Mouse (Mus musculus) limb, embryonic 13.5 days (tissue): ENCODE measurements around the gene Olfr320. TPM values are rescaled to one million over a fixed set of nuclear protein-coding genes. Genes with fewer than 3 reads are reported as not detected.

Experiments
- ATAC-seq: fragments of 200-750 bp; cut with Nextera tagmentation; 2 replicates; pipeline ENCODE4 v1.8.0; 2017; ENCODE audit warnings: low read depth, moderate number of reproducible peaks, moderate TSS enrichment; ENCODE audit not compliant: low FRiP score
- H3K27ac ChIP-seq: fragments of 300-500 bp; sonication (generic); 2 replicates; pipeline ENCODE4 v1.5.1; 2015; ENCODE audit warnings: inconsistent platforms, mild to moderate bottlenecking, moderate library complexity
- H3K27me3 ChIP-seq: fragments of 300-500 bp; sonication (generic); 2 replicates; pipeline ENCODE4 v1.6.1; 2015; ENCODE audit warnings: mild to moderate bottlenecking, inconsistent platforms
- H3K36me3 ChIP-seq: fragments of 300-500 bp; sonication (generic); 2 replicates; pipeline ENCODE4 v1.6.1; 2015; ENCODE audit warnings: inconsistent platforms, mild to moderate bottlenecking, moderate library complexity
- H3K4me1 ChIP-seq: fragments of 300-500 bp; sonication (generic); 2 replicates; pipeline ENCODE4 v1.6.1; 2015; ENCODE audit warnings: inconsistent platforms
- H3K4me2 ChIP-seq: fragments of 300-500 bp; sonication (generic); replicated peaks from 2 replicates; pipeline ENCODE4 v1.6.1; 2015; ENCODE audit warnings: inconsistent platforms, mild to moderate bottlenecking, moderate library complexity
- H3K4me3 ChIP-seq: fragments of 300-500 bp; sonication (generic); 2 replicates; pipeline ENCODE4 v1.5.1; 2015; ENCODE audit warnings: moderate library complexity, mild to moderate bottlenecking, inconsistent platforms
- H3K9ac ChIP-seq: fragments of 300-500 bp; sonication (generic); 2 replicates; pipeline ENCODE4 v1.6.1; 2015; ENCODE audit warnings: mild to moderate bottlenecking, inconsistent platforms
- H3K9me3 ChIP-seq: fragments of 300-500 bp; sonication (generic); 2 replicates; pipeline ENCODE4 v1.6.1; 2016; ENCODE audit warnings: inconsistent platforms
- WGBS: fragments of 180-500 bp; shearing (Covaris S2); methylation state at CpG from one replicate; pipeline ENCODE4 v1.1.7; 2015; 5-methylcytosine and 5-hydroxymethylcytosine counted together
- polyA plus RNA-seq: library from polyadenylated mRNA; unstranded; fragments of >200 nt; fragmentation: Nextera tagmentation; extraction: Ambion mirVana; gene quantifications from 2 replicates; pipeline ENCODE4 v1.2.1, GENCODE M21; 2015

The Olfr320 gene
- not detected in 2 replicates for polyA plus RNA-seq

DNA sequence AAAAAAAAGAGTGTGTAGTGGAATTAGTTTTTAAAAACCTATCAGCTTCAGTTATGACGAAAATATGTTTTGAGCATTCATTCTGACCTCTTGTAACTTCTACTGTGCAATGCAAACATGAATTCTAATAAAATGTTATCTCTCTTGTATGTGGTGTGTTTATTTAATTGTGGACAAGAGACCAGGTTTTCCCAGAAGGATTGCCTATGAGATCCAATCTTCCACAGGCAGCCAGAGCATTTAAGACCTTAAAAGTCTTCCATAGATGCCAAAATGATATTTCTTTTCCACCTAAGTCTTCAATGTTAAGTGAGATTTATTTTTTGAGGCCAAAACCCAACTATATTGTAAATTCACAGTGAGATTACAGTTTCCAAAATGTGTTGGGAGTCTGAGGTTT is at the start of gene Olfr320:
Gene Olfr320 (plus strand): TSS at position 301 of the 400 bp plus-strand sequence.
- WGBS: 86% methylated on average over 1 of the region's 1 CpGs
- H3K4me3 ChIP-seq: no peak within 1 kb of the TSS
- H3K9me3 ChIP-seq: no peaks in the 10 kb centered on the region
- H3K4me2 ChIP-seq: no peak within 1 kb of the TSS
- no peaks in the 10 kb centered on the region for H3K27me3 ChIP-seq
- H3K36me3 ChIP-seq: no peaks in the 10 kb centered on the region
- no peaks in the 10 kb centered on the region for H3K4me1 ChIP-seq
- no peak for ATAC-seq
- no peak within 1 kb of the TSS for H3K27ac ChIP-seq
- H3K9ac ChIP-seq: no peak within 1 kb of the TSS

DNA sequence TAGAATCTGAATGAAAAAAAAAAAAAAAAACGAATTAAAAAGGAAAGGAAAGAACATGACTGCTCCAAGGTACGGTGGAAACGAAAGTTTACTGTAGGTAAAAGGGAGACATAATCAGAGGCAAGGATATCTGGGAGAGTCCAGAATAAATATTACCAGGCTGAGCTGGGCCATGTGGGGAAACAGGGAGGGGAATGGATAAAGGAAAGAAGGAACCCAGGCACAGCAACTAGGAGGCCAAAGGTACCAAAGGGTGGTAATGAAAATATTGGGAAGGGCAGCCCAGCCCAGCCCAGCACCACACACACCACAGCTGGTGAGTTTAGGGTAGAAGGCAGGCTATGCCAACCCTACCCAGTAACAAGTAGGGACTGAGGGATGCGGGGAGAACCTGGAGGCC is 46.0 kb upstream of the Olfr320 start:
- ATAC-seq: no peak
- no peaks in the 10 kb centered on the region for H3K4me1 ChIP-seq
- H3K4me3 ChIP-seq: no peak overlapping the region

DNA sequence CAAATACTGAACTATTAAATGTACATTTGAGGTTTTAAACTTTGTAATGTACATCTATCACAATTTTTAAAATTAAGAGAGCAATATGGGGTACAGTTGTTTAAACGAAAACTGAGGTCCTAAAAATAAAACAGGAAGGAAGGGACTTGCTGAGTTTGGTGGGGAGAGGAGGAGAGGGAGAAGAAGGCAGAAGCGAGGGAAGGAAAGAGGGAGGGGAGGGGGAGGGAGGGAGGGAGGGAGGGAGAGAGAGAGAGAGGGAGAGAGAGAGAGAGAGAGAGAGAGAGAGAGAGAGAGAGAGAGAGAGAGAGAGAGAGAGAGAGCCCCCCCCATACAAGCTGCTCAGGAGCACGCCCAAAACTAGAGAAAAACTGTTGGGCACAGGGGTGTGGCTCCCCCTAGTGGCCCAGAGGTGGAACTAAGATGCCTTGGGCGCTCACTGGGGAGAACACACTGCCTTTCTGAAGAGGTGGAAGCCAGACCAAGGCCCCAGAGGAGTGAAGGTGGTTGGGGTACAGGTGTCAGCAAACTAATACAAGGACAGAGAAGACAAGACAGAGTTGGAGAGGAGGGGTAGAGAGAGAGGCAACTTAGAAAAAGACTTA is 44.4 kb upstream of the Olfr320 start:
- H3K27me3 ChIP-seq: peaks cover 45% of the 10 kb centered on the region
- 22% methylated on average over 4 of the region's 4 CpGs for WGBS
- no peak for ATAC-seq
- no peaks in the 10 kb centered on the region for H3K9me3 ChIP-seq
- no peaks in the 10 kb centered on the region for H3K36me3 ChIP-seq
- no peak overlapping the region for H3K4me3 ChIP-seq
- H3K4me1 ChIP-seq: peaks cover 7% of the 10 kb centered on the region; the same call in 1 of the 2 replicates
- no peak overlapping the region for H3K27ac ChIP-seq
- H3K9ac ChIP-seq: no peak overlapping the region
- no peak overlapping the region for H3K4me2 ChIP-seq

More for the DNA sequence above, 46.0 kb upstream of the Olfr320 start:
- no peaks in the 10 kb centered on the region for H3K36me3 ChIP-seq
- 59% methylated on average over 4 of the region's 4 CpGs for WGBS
- no peak overlapping the region for H3K9ac ChIP-seq
- no peak overlapping the region for H3K27ac ChIP-seq
- H3K27me3 ChIP-seq: peaks cover 29% of the 10 kb centered on the region
- H3K4me2 ChIP-seq: no peak overlapping the region
- no peaks in the 10 kb centered on the region for H3K9me3 ChIP-seq

DNA sequence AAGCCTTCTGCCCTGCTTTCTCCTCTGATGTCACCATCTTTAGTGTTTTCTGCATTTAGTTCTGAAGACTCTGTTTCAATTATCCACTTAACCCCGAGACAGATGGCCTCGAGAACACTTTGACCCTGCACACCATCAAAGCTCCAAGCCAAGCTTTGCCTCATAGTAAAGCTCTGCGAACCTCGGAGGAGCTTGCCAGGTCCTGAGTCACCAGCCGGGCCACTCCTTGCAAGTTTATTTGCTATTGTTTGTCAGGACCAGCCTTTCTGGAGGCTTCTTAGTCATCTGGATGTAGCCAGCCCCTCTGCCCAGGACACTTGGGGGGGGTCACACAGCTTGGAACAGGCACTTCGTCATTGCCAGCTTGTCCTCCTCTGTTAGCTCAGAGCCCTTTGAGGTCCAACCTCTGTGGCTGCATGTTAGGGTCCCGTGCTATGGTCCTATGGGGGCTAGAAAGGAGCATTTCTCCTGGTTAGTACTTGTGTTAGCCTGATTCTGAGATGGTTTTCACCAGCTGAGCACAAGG is 42.7 kb upstream of the Olfr320 start:
- ATAC-seq: no peak
- Histone ChIP-seq H3K4me2 (no peak overlapping the region), H3K36me3 (no peaks in the 10 kb centered on the region), H3K4me3 (no peak overlapping the region), H3K9ac (no peak overlapping the region), H3K9me3 (no peaks in the 10 kb centered on the region), H3K27ac (no peak overlapping the region), H3K4me1 (peaks cover 7% of the 10 kb centered on the region; the same call in 1 of the 2 replicates), H3K27me3 (peaks cover 53% of the 10 kb centered on the region)
- 28% methylated on average over 7 of the region's 7 CpGs for WGBS

DNA sequence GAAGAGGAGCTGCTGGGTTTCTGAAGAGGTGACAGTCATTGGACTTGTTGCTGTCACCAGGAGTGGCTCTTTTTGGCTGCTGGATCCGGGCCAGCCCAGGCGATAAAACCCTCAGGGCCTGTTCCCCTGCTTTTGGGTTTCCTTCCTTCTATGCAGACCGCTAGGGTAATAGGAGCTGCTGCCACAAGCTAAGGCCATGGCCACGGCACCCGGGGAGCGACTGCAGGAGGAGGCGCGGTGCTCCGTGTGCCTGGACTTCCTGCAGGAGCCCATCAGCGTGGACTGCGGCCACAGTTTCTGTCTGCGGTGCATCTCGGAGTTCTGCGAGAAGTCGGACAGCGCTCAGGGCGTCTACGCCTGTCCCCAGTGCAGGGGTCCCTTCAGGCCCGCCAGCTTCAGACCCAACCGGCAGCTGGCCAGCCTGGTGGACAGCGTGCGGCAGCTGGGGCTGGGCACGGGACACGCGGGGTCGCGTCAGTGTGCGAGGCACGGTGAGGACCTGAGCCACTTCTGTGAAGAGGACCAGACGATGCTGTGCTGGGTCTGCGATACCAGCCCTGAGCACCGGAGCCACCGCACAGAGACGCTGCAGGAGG is 40.5 kb upstream of the Olfr320 start, which contains the start of gene Trim58:
Gene Trim58 (plus strand): TSS at position 194 of the 596 bp plus-strand sequence.
- 3% methylated on average over 34 of the region's 34 CpGs for WGBS

DNA sequence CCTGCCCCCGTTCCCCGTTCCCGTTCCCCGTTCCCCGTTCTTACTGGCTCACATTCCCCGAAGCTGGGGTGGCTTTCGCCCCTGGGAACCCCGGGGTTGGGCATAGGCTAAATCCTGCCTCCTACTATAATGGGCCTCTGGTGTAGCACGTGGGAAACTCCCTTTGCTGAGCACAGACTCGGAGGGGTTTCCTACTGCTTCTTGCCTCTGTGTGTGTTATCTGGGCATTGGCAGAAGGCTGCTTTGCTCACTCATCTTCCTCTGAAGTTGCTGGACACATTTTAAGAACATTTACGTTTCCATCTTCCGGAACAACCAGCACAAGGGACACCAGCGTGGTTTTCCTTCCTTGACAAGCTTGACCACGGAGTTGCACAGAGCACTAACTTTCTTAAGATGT is 39.8 kb upstream of the Olfr320 start:
- ATAC-seq: no peak
- H3K4me1 ChIP-seq: peaks cover 7% of the 10 kb centered on the region; the same call in 1 of the 2 replicates
- H3K4me2 ChIP-seq: peak overlapping the region; percentile 74
- peak overlapping the region; percentile 61; the same call in 1 of the 2 replicates for H3K9ac ChIP-seq
- H3K9me3 ChIP-seq: no peaks in the 10 kb centered on the region
- H3K4me3 ChIP-seq: peak overlapping the region; percentile 41
- H3K27ac ChIP-seq: no peak overlapping the region
- peaks cover 53% of the 10 kb centered on the region for H3K27me3 ChIP-seq
- no peaks in the 10 kb centered on the region for H3K36me3 ChIP-seq
- WGBS: 26% methylated on average over 14 of the region's 14 CpGs

More for the DNA sequence above, 40.5 kb upstream of the Olfr320 start, which contains the start of gene Trim58:
- Histone ChIP-seq H3K4me1 (peaks cover 7% of the 10 kb centered on the region; the same call in 1 of the 2 replicates), H3K27me3 (peaks cover 53% of the 10 kb centered on the region), H3K4me3 (peak within 1 kb of the TSS; percentile 41), H3K9me3 (no peaks in the 10 kb centered on the region), H3K36me3 (no peaks in the 10 kb centered on the region), H3K27ac (no peak within 1 kb of the TSS; the same call in 1 of the 2 replicates), H3K9ac (peak within 1 kb of the TSS; percentile 61), H3K4me2 (peak within 1 kb of the TSS; percentile 74)
- 0 out of 2 replicates have a peak, but pooled peaks have one; percentile 32 for ATAC-seq

DNA sequence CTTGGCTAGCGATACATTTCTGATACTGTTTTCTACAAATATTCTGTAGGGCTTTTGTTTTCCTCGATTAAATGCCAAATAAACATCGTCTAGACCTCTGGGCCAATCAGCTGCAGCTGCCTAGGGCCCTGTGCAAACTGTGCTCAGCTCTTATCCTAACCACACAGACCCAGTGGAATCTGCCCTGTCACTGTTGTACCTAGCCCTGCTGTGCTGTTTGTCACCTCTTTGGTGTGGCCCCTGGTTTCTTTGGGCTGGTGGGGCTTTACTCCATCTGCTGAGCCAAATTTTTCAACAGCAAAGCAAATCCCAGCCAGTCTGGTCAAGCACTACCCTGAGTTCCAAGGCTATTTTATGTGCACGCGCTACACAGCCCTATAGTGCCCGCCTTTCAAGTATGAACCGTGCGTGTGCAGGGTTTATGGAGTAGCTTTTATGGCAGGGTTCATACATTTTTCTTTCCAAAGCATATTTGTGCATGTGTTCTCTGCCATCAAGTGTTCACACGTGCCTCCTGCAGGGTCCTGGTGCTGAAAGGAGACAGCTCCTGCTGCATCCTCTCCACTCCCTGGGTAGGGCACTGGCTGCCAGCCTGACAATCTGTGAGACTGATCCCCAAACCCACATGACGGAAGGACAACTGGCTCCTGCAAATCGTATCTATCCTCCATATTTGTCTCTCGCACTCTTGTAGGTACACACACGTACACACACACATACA is 39.1 kb upstream of the Olfr320 start:
- no peak overlapping the region for H3K4me2 ChIP-seq
- peaks cover 51% of the 10 kb centered on the region for H3K27me3 ChIP-seq
- H3K9ac ChIP-seq: no peak overlapping the region
- WGBS: 80% methylated on average over 13 of the region's 13 CpGs
- H3K4me1 ChIP-seq: peaks cover 7% of the 10 kb centered on the region; the same call in 1 of the 2 replicates
- no peak overlapping the region for H3K27ac ChIP-seq
- H3K9me3 ChIP-seq: no peaks in the 10 kb centered on the region
- no peak overlapping the region for H3K4me3 ChIP-seq
- H3K36me3 ChIP-seq: no peaks in the 10 kb centered on the region
- ATAC-seq: no peak

DNA sequence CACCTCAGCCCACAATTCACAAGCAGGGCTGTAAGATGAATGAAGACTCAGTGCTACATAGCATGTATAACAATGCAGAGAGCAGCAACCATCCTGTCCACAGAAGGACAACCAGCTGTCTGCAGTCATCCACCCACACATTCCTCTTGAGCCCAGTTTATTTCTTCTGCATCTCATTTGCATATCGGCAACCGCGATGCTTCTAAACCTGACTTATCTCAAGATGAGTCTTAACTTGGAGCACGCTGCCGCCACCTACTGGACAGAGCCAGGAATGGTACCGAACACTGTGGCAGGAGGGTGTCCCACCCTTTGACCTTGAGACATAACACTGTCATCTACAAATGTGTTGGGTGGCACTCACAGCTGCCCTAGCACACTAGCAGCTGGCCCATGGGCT is 37.5 kb upstream of the Olfr320 start:
- Histone ChIP-seq H3K9me3 (no peaks in the 10 kb centered on the region), H3K4me3 (no peak overlapping the region), H3K4me1 (peaks cover 7% of the 10 kb centered on the region; the same call in 1 of the 2 replicates), H3K4me2 (no peak overlapping the region), H3K36me3 (no peaks in the 10 kb centered on the region), H3K27me3 (peaks cover 36% of the 10 kb centered on the region), H3K9ac (no peak overlapping the region), H3K27ac (no peak overlapping the region)
- WGBS: 39% methylated on average over 6 of the region's 6 CpGs
- no peak for ATAC-seq

DNA sequence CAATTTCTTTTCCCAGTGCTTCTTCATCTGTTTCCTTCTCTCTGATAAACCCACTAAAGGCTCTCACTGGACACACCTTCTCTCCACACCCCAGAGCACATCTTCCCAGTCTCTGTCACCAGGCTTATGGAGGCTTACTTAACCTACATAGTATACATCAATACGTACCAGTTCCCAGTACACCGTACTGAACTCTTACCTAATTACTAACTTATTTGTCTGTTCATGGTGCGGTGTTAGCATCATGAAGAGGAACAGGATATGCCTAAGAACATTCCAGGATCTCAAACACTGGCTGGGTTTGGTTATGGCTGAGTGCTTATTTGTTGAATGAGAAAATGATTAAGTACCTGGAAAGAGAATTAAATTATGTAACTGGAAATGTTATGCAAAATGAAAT is 25.7 kb upstream of the Olfr320 start:
- 86% methylated on average over 3 of the region's 3 CpGs for WGBS
- no peak overlapping the region for H3K27ac ChIP-seq
- no peaks in the 10 kb centered on the region for H3K9me3 ChIP-seq
- H3K27me3 ChIP-seq: no peaks in the 10 kb centered on the region
- 0 out of 2 replicates have a peak, but pooled peaks cover 4% of the 10 kb centered on the region for H3K4me1 ChIP-seq
- ATAC-seq: no peak
- no peak overlapping the region for H3K9ac ChIP-seq
- H3K4me2 ChIP-seq: no peak overlapping the region
- H3K36me3 ChIP-seq: no peaks in the 10 kb centered on the region
- H3K4me3 ChIP-seq: no peak overlapping the region

DNA sequence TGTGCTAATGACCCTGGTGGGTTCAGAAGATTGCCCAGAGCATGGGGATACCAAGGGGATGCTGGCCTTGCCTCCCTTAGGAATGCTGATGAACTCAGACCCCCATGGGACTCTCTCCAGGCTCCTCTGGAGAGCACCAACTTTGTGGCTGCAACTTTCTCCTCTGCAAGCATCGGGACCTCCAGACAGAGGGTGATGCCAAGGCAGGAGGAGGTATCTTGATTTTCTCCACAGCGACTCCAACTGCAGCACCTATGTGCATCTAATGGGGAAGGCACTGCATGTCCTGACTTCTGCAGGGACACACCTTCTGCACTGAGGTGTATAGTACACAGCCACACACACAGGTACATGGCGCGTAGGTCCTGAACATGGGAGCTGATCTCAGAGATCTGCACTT is 22.3 kb upstream of the Olfr320 start, which contains the start of gene Olfr322:
Gene Olfr322 (plus strand): TSS at position 187 of the 400 bp plus-strand sequence.
- no peak within 1 kb of the TSS for H3K4me3 ChIP-seq
- no peak within 1 kb of the TSS for H3K4me2 ChIP-seq
- no peaks in the 10 kb centered on the region for H3K9me3 ChIP-seq
- ATAC-seq: no peak
- WGBS: 77% methylated on average over 4 of the region's 4 CpGs
- no peak within 1 kb of the TSS for H3K9ac ChIP-seq
- H3K4me1 ChIP-seq: 0 out of 2 replicates have a peak, but pooled peaks cover 4% of the 10 kb centered on the region
- H3K27me3 ChIP-seq: no peaks in the 10 kb centered on the region
- H3K27ac ChIP-seq: no peak within 1 kb of the TSS
- H3K36me3 ChIP-seq: no peaks in the 10 kb centered on the region

DNA sequence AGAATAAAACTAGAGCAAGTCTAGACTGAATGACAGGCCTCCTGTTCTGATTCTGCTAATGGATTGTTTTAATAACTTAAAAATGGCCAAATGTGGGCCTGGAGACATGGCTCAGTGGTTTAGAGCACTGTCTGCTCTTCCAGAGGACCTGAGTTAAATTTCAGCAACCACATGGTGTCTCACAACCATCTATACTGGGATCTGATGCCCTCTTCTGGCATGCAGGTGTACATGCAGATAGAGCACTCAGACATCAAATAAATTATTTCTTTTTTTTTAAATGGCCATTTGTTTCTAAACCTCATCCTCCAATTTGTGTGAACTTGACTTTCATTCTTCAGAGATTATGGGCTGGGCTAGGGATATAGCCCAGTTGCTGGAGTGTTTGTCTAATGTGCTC is 11.6 kb upstream of the Olfr320 start:
- Histone ChIP-seq H3K27me3 (no peaks in the 10 kb centered on the region), H3K27ac (no peak overlapping the region), H3K4me3 (no peak overlapping the region), H3K4me1 (no peaks in the 10 kb centered on the region), H3K9ac (no peak overlapping the region), H3K4me2 (no peak overlapping the region), H3K36me3 (no peaks in the 10 kb centered on the region), H3K9me3 (no peaks in the 10 kb centered on the region)
- ATAC-seq: no peak

DNA sequence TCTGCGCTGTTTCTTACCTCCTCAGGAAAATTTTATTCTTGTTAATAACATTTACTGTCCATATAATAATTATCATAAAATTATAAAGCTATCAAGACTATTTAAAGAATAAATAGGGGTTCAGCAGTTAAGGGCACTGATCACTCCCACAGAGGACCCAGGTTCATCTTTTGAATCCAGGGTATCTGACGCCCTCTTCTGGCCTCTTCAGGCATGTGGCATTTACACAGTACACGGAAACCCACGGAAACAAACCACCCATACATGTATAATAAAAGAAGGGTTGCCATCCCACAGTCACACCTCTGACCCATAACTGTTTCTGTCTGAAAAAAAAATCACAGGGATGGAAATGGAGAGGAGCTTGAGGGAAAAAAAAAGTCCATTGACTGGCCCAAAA is 9.1 kb upstream of the Olfr320 start:
- no peak for ATAC-seq
- H3K36me3 ChIP-seq: no peaks in the 10 kb centered on the region
- no peaks in the 10 kb centered on the region for H3K9me3 ChIP-seq
- WGBS: 51% methylated on average over 4 of the region's 4 CpGs
- no peak overlapping the region for H3K27ac ChIP-seq
- no peaks in the 10 kb centered on the region for H3K27me3 ChIP-seq
- no peak overlapping the region for H3K9ac ChIP-seq
- H3K4me2 ChIP-seq: no peak overlapping the region
- H3K4me3 ChIP-seq: no peak overlapping the region
- no peaks in the 10 kb centered on the region for H3K4me1 ChIP-seq
